Mouse (Mus musculus): ENCODE measurements at regions not wholly inside any gene's neighbourhood (a gene's known extent, or its start where the extent isn't known, plus 50 kb on each side); places are given as distances from the start of the nearest gene placed in this dataset.
"Not testable (repeated sequence)": the region's sequence is repeated elsewhere in the genome, so short reads cannot be mapped to it uniquely, and the experiment has no call there.

- DNase-seq (ENCODE audit: low spot score), result no peak
Observed at GRCm38 (mm10) chr10:118979339-118979738, 109.3 kb upstream of the Dyrk2 start.

DNA sequence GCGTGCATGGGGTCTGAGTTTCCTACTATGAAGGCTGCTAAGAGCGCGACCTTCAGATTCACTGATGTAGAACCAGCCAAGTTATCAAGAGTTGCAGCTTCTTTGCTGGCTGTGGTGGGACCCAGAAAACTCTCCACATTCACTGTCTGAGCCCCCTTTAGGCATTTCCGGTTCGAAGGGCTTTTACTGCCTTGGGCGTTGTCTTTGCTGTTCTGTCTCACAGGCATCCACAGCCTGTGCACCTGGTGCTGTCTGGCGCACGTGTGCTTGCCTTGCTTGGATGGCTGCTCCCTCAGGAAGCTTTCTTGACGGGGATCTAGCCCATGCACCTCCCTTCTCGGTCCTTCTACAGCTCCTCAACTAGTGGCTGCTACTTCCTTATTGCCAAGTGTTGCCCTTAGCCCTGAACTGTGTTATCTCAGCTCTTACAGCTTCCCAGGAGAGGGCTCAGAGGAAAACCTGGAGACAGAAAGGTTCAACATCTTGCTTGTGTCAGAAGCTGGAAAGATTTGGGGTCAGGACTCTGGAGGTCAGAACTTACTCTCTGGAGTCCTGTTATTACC, 108.3 kb upstream of the Dyrk2 start:
- no peak for DNase-seq (ENCODE audit: low spot score)

GRCm38 (mm10) chr10:118976447-118976846, 106.4 kb upstream of the Dyrk2 start:
- DNase-seq (ENCODE audit: low spot score), result no peak

GRCm38 (mm10) chr10:118975772-118976171, 105.8 kb upstream of the Dyrk2 start:
- DNase-seq (ENCODE audit: low spot score), result no peak

- no peak for DNase-seq (ENCODE audit: low spot score)
Observed at GRCm38 (mm10) chr10:118973324-118973723, 103.3 kb upstream of the Dyrk2 start.

DNA sequence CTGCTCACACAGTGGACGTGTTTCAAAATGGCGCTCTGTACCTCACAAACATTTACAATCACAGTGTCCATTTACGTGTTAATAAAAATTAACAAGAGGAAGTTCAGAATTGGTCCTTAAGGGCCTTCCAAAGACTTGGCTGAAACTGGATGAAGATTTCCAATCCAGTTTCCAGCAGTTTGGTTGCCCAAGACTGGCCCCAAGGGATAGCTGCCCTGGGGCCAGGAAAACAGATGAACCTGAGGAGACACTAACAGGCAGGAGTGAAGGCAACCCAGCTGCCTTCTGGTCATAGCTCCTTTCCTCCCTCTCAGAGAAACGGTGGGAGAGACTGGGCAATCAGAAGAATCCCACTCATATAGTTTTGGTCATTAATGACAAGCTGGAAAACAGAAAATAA, 102.6 kb upstream of the Dyrk2 start:
- no peak for DNase-seq (ENCODE audit: low spot score)

DNA sequence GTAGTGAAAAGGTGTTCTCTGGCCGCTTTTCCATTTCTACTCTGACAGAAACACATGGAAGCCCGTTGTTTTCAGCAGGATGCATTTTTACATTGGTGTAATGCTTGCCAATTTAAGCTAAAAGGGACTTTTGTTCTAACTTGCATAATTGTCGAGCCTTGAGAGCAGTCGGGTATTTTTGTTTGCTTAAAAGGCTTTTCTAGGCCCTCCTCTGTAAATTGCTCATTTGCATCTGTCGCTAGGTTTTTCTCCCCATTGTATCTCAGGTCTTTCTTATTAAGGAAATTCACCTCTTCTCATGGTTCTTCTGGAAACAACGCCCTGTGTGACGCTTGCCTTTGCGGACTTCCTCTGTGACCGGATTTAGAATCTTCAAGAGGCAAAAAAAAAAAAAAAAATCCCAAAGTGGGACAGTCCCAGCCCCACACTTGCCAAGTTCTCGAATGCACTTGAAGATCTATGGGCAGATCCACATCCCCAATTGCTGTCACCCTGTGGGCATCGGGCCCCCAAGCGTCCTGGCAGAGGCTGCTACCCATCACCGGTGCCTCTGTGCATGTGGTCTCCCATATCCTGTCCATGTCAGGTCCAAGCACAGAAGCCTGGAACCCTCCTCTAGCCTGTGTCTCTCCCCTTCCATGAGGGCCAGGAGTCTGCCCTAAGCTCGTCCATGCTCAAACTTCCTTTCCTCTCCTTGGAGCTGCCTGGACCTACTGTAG, 100.6 kb upstream of the Dyrk2 start:
- no peak for DNase-seq (ENCODE audit: low spot score)

GRCm38 (mm10) chr10:118961713-118962181, 91.7 kb upstream of the Dyrk2 start:
- no peak for DNase-seq (ENCODE audit: low spot score)

DNA sequence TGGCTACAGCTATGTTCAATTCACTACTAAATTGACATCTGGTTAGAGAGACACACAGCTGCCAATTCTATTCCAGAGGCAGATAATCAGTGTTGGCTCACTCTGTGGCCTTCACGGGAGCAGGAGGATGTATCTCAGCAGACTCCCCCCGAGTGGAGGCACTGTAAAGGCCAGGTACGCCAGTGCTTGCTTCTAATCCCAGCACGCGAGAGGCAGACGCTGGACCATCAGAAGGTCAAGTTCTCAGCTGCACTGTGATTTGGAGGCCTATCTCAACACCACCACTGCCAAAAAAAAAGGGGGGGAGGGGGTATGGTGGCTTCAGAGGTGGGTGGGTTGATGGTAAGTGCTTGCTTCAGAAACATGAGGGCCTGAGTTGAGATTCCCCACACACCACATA, 90.1 kb upstream of the Dyrk2 start:
- DNase-seq (ENCODE audit: low spot score), result no peak

GRCm38 (mm10) chr10:118959623-118960022, 89.6 kb upstream of the Dyrk2 start:
- no peak for DNase-seq (ENCODE audit: low spot score)

GRCm38 (mm10) chr10:118956352-118956751, 86.3 kb upstream of the Dyrk2 start:
- DNase-seq (ENCODE audit: low spot score), result no peak

- DNase-seq (ENCODE audit: low spot score), result no peak
Observed at GRCm38 (mm10) chr10:118953440-118953839, 83.4 kb upstream of the Dyrk2 start.

DNA sequence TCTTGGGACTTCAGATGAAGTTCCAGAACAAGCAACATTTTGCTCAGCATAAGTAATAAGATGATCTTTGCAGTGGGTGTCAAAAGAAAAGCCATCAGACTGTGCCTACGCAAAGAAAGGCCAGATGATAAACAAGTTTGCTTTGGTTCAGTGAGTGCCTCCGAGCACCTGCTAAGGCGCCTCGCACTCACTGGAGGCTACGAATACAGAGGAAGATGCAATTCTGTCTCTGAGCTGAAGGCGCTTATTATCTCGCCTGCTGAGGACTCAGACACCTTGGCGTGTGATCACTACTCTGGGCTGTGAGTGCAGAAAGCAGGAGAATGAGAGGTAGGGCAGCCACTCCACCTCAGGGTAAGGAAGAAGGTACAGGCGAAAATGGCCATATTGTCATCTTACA, 82.7 kb upstream of the Dyrk2 start:
- DNase-seq (ENCODE audit: low spot score), result no peak

DNA sequence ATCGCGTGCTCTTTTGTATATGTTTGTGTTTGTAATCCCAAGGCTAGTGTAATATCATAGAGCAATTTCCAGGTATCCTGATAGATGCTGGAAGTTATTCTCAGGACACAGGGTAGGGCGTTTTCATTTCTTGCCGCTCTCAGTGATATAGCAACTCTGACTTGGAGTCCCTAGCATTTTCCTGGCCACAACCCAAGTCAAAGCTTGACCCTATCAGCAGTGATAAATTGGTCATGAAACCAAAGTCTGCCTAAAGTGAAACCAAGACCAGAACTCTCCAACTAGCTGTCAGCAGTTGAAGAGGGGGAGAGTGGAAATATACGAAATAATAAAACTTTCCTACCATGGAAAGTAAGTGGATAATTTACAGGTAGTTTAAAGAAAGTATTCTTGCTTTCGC, 77.7 kb upstream of the Dyrk2 start:
- no peak for DNase-seq (ENCODE audit: low spot score)

- no peak for DNase-seq (ENCODE audit: low spot score)
Observed at GRCm38 (mm10) chr10:118947016-118947674, 77.1 kb upstream of the Dyrk2 start.

DNA sequence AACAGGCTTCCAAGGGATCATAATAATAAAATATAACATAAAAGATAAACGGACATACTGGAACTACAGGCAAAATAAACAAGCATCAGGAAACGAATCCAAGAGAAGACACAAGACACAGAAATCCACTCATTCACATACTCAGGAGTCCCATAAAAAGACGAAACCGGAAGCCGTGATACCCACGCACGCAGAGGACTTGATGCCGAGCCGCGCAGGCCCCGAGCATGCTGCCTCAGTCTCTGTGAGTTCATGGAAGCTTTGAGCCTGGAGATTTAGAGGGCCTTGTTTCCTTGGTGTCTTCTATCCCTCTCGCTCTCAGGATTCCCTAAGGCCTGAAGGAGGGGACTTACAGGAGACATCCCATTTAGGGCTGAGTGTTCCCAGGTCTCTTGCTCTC, 57.3 kb upstream of the Dyrk2 start:
- no peak for DNase-seq (ENCODE audit: low spot score)

DNA sequence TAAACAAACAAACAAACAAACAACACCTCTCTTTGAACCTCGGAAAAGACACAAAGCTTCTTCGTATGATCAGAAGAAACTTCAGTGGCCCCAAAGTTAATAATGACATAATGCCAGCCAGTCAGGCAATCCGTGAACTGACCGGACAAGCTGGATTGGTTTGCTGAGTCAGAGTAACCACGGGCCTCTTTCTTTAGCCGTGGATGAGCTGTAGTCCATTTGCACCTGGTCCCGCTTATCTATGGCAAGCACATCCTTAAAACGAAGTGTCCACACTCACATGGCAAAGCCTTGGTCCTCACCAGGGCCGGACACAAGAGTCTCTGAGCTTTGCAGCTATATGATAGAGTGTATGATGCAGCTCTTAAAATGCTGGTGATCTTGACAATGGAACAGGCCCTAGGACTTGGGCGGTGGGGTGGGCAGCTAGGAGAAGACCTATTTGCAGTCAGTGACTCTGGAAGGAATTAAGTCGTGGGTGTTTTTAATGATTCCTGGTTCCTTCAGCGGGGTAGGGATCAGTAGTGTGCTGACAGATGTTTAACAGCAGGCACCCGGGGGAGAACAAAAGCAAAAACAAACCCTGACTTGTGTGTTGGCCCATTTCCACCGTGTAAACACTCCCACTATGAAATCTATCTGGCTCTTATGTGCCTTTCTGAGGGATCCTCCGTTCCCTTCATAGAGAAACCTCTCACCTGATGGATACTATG, 53.6 kb upstream of the Dyrk2 start:
- DNase-seq (ENCODE audit: low spot score), result no peak

DNA sequence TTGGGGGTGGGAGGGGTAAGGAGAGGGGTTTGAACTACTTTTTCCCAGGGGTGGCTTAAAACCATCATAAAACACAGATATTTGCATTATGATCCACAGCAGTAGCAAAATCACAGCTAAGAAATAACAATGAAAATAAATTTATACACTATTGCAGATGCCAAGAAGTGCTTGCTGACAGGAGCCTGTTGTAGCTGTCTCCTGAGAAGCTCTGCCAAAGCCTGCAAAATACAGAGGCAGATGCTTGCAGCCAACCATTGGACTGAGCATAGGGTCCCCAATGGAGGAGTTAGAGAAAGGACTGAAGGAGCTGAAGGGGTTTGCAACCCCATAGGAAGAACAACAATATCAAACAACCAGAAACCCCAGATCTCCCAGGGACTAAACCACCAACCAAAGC, 52.1 kb upstream of the Dyrk2 start:
- DNase-seq (ENCODE audit: low spot score), result not testable (repeated sequence)
